Mouse (Mus musculus) cerebellum, adult 2 months (tissue): Measurements from ENCODE around the gene Dpp6. TPM values are rescaled to one million over a fixed set of nuclear protein-coding genes. Genes with fewer than 3 reads are reported as not detected.

Experiments
- DNase-seq, 2 experiments: peaks; one replicate each; pipeline ENCODE4 v3.0.0; 2021
- H3K27ac ChIP-seq: fragments of 200-500 bp; 2 replicates; pipeline ENCODE4 v1.5.1; 2012; ENCODE audit warnings: low read length, control low read depth, inconsistent platforms; ENCODE audit not compliant: insufficient read depth
- H3K27me3 ChIP-seq: fragments of 200-500 bp; 2 replicates; pipeline ENCODE4 v1.6.1; 2012; ENCODE audit warnings: inconsistent platforms, mild to moderate bottlenecking, low read length, moderate library complexity; ENCODE audit not compliant: control insufficient read depth, insufficient read depth
- H3K4me1 ChIP-seq: fragments of 200-500 bp; 2 replicates; pipeline ENCODE4 v1.6.1; 2011; ENCODE audit warnings: low read length; ENCODE audit not compliant: control insufficient read depth, insufficient read depth
- H3K4me3 ChIP-seq: fragments of 200-500 bp; replicated peaks from 2 replicates; pipeline ENCODE3; 2011; ENCODE audit warnings: mild to moderate bottlenecking, low read depth, low read length, control low read depth; ENCODE audit not compliant: insufficient read depth
- CTCF ChIP-seq: fragments of 200-500 bp; IDR thresholded peaks from 2 replicates; pipeline ENCODE4 v1.5.1; 2011; ENCODE audit warnings: low read depth, mild to moderate bottlenecking, control low read depth, low read length, moderate library complexity, borderline replicate concordance; ENCODE audit not compliant: insufficient read depth
- POLR2A ChIP-seq: fragments of 200-500 bp; IDR thresholded peaks from 2 replicates; pipeline ENCODE4 v1.6.1; 2011; ENCODE audit warnings: low read length, control low read depth, borderline replicate concordance; ENCODE audit not compliant: insufficient read depth
- WGBS: fragments of 180-500 bp; shearing (Covaris S2); methylation state at CpG from one replicate; pipeline ENCODE4 v1.1.7; 2018; 5-methylcytosine and 5-hydroxymethylcytosine counted together
- polyA plus RNA-seq: library from polyadenylated mRNA; depleted of rRNA; stranded (reverse); fragments of >200 nt; gene quantifications from 2 replicates; pipeline ENCODE4 v1.2.3, GENCODE M21; 2012

Gene Dpp6
- polyA plus RNA-seq, 1 experiment: 183 TPM

DNA sequence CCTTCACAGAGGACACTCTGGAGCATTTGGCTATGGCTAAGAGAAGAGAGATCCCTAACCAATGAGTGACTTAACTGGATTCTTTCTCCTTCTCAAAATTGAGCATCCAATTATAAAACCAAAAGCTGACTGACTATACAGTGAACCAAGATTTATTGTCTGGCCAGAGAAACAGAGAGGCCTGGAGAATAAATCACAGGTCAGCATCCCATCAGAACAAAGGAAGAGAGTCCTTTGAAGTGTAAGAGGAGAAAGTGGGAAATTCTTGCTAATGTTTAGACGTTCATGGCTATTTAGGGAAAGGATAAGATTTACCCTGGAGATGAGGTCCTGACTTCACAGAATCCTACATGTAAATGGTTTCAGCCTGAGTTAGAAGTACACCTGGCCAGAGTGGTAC lies 499.7 kb downstream of the Dpp6 start:
- 71% methylated on average over 1 of the region's 1 CpGs for WGBS
- DNase-seq: no peak
- Histone ChIP-seq H3K27me3 (no peaks in the 10 kb centered on the region), H3K4me1 (peaks cover 26% of the 10 kb centered on the region), H3K4me3 (no peak overlapping the region), H3K27ac (no peak overlapping the region)
- TF ChIP-seq POLR2A (no peak), CTCF (no peak)

- DNase-seq: no peak
- no peak overlapping the region for H3K4me3 ChIP-seq
- H3K4me1 ChIP-seq: peaks cover 25% of the 10 kb centered on the region
- no peaks in the 10 kb centered on the region for H3K27me3 ChIP-seq
- TF ChIP-seq POLR2A (no peak), CTCF (no peak)
- H3K27ac ChIP-seq: peak overlapping the region; percentile 32; the same call in 1 of the 2 replicates
Observed at GRCm38 (mm10) chr5:27317264-27317663, 500.3 kb downstream of the Dpp6 start.

DNA sequence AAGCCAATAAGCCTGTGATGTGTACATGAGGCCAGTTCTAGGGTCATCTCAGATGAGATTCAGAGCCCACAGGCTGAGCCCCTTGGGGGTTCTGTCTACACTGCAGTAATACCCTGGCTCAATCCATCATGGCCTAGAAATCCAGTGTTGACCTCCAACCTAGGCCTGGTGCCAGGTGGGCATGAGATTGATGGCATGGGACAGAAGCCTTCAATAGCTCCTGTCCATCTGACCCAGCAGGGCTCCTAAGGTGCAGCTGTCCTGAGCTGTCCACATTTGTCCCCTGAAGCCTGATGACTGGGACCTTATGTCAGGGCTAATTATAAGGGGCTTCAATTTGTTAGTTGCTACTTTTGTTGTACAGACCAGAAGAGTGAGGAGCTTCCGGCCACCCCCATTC lies 500.8 kb downstream of the Dpp6 start:
- peak overlapping the region; percentile 32; the same call in 1 of the 2 replicates for H3K27ac ChIP-seq
- no peak for TF ChIP-seq POLR2A
- TF ChIP-seq CTCF: no peak
- H3K27me3 ChIP-seq: no peaks in the 10 kb centered on the region
- WGBS: 71% methylated on average over 1 of the region's 1 CpGs
- no peak overlapping the region for H3K4me3 ChIP-seq
- peak in 1 of 2 experiments; percentile 49 for DNase-seq
- peaks cover 25% of the 10 kb centered on the region for H3K4me1 ChIP-seq

DNA sequence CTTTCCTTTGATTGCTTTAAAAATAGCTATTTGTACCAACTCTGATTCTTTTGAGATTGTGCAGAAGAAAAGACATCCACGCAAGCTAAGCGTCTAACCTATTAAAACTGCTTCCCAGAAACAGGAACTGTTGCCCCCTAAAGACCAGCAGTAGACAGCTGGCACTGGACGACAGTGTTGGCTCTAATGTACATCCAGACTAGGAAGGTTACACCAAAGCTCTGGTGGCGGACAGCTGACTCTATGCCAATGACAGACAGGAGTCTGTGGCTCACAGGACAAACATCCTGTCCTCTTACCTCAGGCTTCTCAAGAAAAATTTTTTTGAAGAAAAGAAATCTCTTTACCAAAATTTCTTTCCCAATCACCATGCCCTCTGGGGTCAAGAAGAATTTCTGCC lies 502.7 kb downstream of the Dpp6 start:
- DNase-seq: peak in 1 of 2 experiments; percentile 44
- no peaks in the 10 kb centered on the region for H3K27me3 ChIP-seq
- TF ChIP-seq CTCF: no peak
- TF ChIP-seq POLR2A: no peak
- H3K4me1 ChIP-seq: peaks cover 29% of the 10 kb centered on the region
- H3K4me3 ChIP-seq: no peak overlapping the region
- 33% methylated on average over 4 of the region's 4 CpGs for WGBS
- H3K27ac ChIP-seq: no peak overlapping the region

GRCm38 (mm10) chr5:27322895-27323792 lies 506.1 kb downstream of the Dpp6 start:
- no peak overlapping the region for H3K4me3 ChIP-seq
- H3K27me3 ChIP-seq: no peaks in the 10 kb centered on the region
- H3K27ac ChIP-seq: no peak overlapping the region
- TF ChIP-seq POLR2A: no peak
- no peak for TF ChIP-seq CTCF
- 64% methylated on average over 3 of the region's 3 CpGs for WGBS
- peaks cover 21% of the 10 kb centered on the region for H3K4me1 ChIP-seq
- no peak for DNase-seq

- no peaks in the 10 kb centered on the region for H3K27me3 ChIP-seq
- 26% methylated on average over 3 of the region's 3 CpGs for WGBS
- no peak for TF ChIP-seq POLR2A
- TF ChIP-seq CTCF: no peak
Observed at GRCm38 (mm10) chr5:27324346-27324928, 507.4 kb downstream of the Dpp6 start.

DNA sequence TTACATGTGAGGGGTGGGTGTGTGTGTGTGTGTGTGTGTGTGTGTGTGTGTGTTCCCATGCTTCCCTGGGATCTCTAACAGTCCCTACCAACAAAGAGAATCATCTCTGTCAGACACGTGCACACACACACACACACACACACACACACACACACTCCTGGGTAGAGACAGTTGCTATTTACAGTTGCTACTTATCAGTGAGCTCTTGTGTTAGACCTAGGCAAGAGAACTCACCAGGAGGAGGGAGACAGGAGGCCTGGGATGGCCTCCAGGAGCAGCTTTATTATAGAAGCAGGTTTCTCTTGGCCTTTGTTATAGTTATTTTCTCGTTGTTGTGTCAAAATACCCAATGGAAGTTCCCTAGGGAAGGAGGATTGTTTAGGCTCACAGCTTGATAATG lies 519.7 kb downstream of the Dpp6 start:
- Histone ChIP-seq H3K27me3 (no peaks in the 10 kb centered on the region), H3K4me1 (peaks cover 34% of the 10 kb centered on the region; the same call in 1 of the 2 replicates), H3K27ac (no peak overlapping the region), H3K4me3 (no peak overlapping the region)
- no peak for TF ChIP-seq CTCF
- no peak for TF ChIP-seq POLR2A
- 30% methylated on average over 2 of the region's 2 CpGs for WGBS
- DNase-seq: no peak

More at GRCm38 (mm10) chr5:27324346-27324928, 507.4 kb downstream of the Dpp6 start:
- peaks cover 20% of the 10 kb centered on the region for H3K4me1 ChIP-seq
- H3K4me3 ChIP-seq: no peak overlapping the region
- no peak overlapping the region for H3K27ac ChIP-seq
- DNase-seq: peak; percentile 53 to 71
